Mouse (Mus musculus): Measurements from ENCODE around the gene Smn1. TPM values are rescaled to one million over a fixed set of nuclear protein-coding genes. Genes with fewer than 3 reads are reported as not detected.

Smn1 gene
- total RNA-seq, 4 experiments from 2014 or later, result 12.0 to 16.7 (median 14.8) TPM

Other genes with a start within 250 kb of the Smn1 start
- gene Cartpt, start 223.8 kb upstream of the Smn1 start, total RNA-seq (2022), result not detected
- 10 to 100 TPM; 29.1 to 35.9 (median 29.6) TPM for gene Mccc2, start 109.2 kb upstream of the Smn1 start, total RNA-seq (2022)
- 10 to 100 TPM in 3 of 4 experiments, 1 to 10 TPM in 1; 9.3 to 18.4 (median 12.6) TPM for gene Bdp1, start 20.8 kb upstream of the Smn1 start, total RNA-seq (2022)
- gene Serf1, start 16.8 kb upstream of the Smn1 start, total RNA-seq (2022), result 10 to 100 TPM in 1 of 4 experiments, 1 to 10 TPM in 3; 5.1 to 11.4 (median 7.5) TPM
- under 1 TPM; 0.10 to 0.34 (median 0.14) TPM for gene Naip2, start 77.2 kb downstream of the Smn1 start, total RNA-seq (2022)
- gene Naip5, start 121.5 kb downstream of the Smn1 start, total RNA-seq (2022), result under 1 TPM in 2 of 4 experiments, not detected in 2; 0.07 to 0.08 TPM
- under 1 TPM in 1 of 4 experiments, not detected in 3; 0.09 TPM for gene Naip6, start 192.8 kb downstream of the Smn1 start, total RNA-seq (2022)